Mouse (Mus musculus): ENCODE data around the gene Gfpt2. TPM values are rescaled to one million over a fixed set of nuclear protein-coding genes. Genes with fewer than 3 reads are reported as not detected.
"Not testable (repeated sequence)": the region's sequence is repeated elsewhere in the genome, so short reads cannot be mapped to it uniquely, and the experiment has no call there.

Gene Gfpt2
- total RNA-seq, 2 experiments from 2014 or later: 7.9 to 9.3 TPM

GRCm38 (mm10) chr11:49780161-49780817 is 13.7 kb upstream of the Gfpt2 start:
- no peak for DNase-seq (ENCODE audit: low spot score in 2 of 2)
- intact Hi-C loops (cut with DNase I): no loop called here

- intact Hi-C loops (cut with DNase I): no loop called here
- DNase-seq (ENCODE audit: low spot score in 2 of 2): no peak
Observed at GRCm38 (mm10) chr11:49781833-49782399, 12.1 kb upstream of the Gfpt2 start.

- no peak for DNase-seq (ENCODE audit: low spot score in 2 of 2)
- intact Hi-C loops (cut with DNase I): loop anchor here (5.0 kb wide), 1 partner anchor 66 kb away; no protein-coding TSS in a partner anchor
Observed at GRCm38 (mm10) chr11:49793131-49793530, 847 bp upstream of the Gfpt2 start.

GRCm38 (mm10) chr11:49794342-49795144 is 565 bp downstream of the Gfpt2 start:
- peak in 1 of 2 experiments; percentile 19 for DNase-seq (ENCODE audit: low spot score in 2 of 2)
- intact Hi-C loops (cut with DNase I): loop anchor here (5.0 kb wide), 1 partner anchor 67 kb away; no protein-coding TSS in a partner anchor

GRCm38 (mm10) chr11:49798931-49799330 is 5.0 kb downstream of the Gfpt2 start:
- intact Hi-C loops (cut with DNase I): no loop called here
- DNase-seq (ENCODE audit: low spot score in 2 of 2): no peak

GRCm38 (mm10) chr11:49801516-49801915 is 7.5 kb downstream of the Gfpt2 start:
- intact Hi-C loops (cut with DNase I): no loop called here
- DNase-seq (ENCODE audit: low spot score in 2 of 2): no peak

- intact Hi-C loops (cut with DNase I): no loop called here
- no peak for DNase-seq (ENCODE audit: low spot score in 2 of 2)
Observed at GRCm38 (mm10) chr11:49803801-49804200, 9.8 kb downstream of the Gfpt2 start.

GRCm38 (mm10) chr11:49806218-49806617 is 12.2 kb downstream of the Gfpt2 start:
- intact Hi-C loops (cut with DNase I): no loop called here

GRCm38 (mm10) chr11:49808946-49809345 is 15.0 kb downstream of the Gfpt2 start:
- intact Hi-C loops (cut with DNase I): no loop called here
- DNase-seq (ENCODE audit: low spot score in 2 of 2): no peak

More at GRCm38 (mm10) chr11:49806218-49806617, 12.2 kb downstream of the Gfpt2 start:
- no peak for DNase-seq (ENCODE audit: low spot score in 2 of 2)

- intact Hi-C loops (cut with DNase I); DNase-seq (ENCODE audit: low spot score in 2 of 2): not testable (repeated sequence)
Observed at GRCm38 (mm10) chr11:49810696-49811095, 16.7 kb downstream of the Gfpt2 start.

- DNase-seq (ENCODE audit: low spot score in 2 of 2): no peak
- intact Hi-C loops (cut with DNase I): no loop called here
Observed at GRCm38 (mm10) chr11:49811099-49811541, 17.1 kb downstream of the Gfpt2 start.

GRCm38 (mm10) chr11:49811879-49812278 is 17.9 kb downstream of the Gfpt2 start:
- intact Hi-C loops (cut with DNase I): no loop called here
- DNase-seq (ENCODE audit: low spot score in 2 of 2): no peak

GRCm38 (mm10) chr11:49818869-49819566 is 25.0 kb downstream of the Gfpt2 start:
- peak; percentile 81 to 87 for DNase-seq (ENCODE audit: low spot score in 2 of 2)
- intact Hi-C loops (cut with DNase I): no loop called here

- intact Hi-C loops (cut with DNase I): no loop called here
- peak; percentile 35 to 41 for DNase-seq (ENCODE audit: low spot score in 2 of 2)
Observed at GRCm38 (mm10) chr11:49819676-49820075, 25.7 kb downstream of the Gfpt2 start.

- DNase-seq (ENCODE audit: low spot score in 2 of 2): no peak
- intact Hi-C loops (cut with DNase I): no loop called here
Observed at GRCm38 (mm10) chr11:49820928-49821327, 26.9 kb downstream of the Gfpt2 start.

GRCm38 (mm10) chr11:49821546-49821945 is 27.6 kb downstream of the Gfpt2 start:
- intact Hi-C loops (cut with DNase I): no loop called here
- DNase-seq (ENCODE audit: low spot score in 2 of 2): no peak

GRCm38 (mm10) chr11:49822337-49822736 is 28.4 kb downstream of the Gfpt2 start:
- intact Hi-C loops (cut with DNase I): no loop called here
- no peak for DNase-seq (ENCODE audit: low spot score in 2 of 2)

GRCm38 (mm10) chr11:49824896-49825295 is 30.9 kb downstream of the Gfpt2 start:
- DNase-seq (ENCODE audit: low spot score in 2 of 2): peak in 1 of 2 experiments; percentile 50
- intact Hi-C loops (cut with DNase I): no loop called here

- no peak for DNase-seq (ENCODE audit: low spot score in 2 of 2)
- intact Hi-C loops (cut with DNase I): no loop called here
Observed at GRCm38 (mm10) chr11:49827243-49827642, 33.3 kb downstream of the Gfpt2 start.
